ENCODE assay signal across 8 mouse cellular contexts in genomic region chr12:99374099-99374600, GRCm38 (mm10).
DNase-seq lines count a peak whose midpoint lies in the region; ATAC-seq lines count a peak whose summit lies in the region.

No protein-coding gene starts in this region.

- no peak overlapping the region for H3K9ac ChIP-seq in hindbrain, embryonic 13.5 days

- H3K9me3 ChIP-seq in hindbrain, embryonic 13.5 days = no peaks in the 10 kb centered on the region
- H3K9me3 ChIP-seq in hindbrain, embryonic 10.5 days = peaks cover 10% of the 10 kb centered on the region; the same call in 1 of the 2 replicates

- H3K4me1 ChIP-seq in hindbrain, embryonic 13.5 days (replicated peaks) = peaks cover 72% of the 10 kb centered on the region
- peaks cover 55% of the 10 kb centered on the region for H3K4me1 ChIP-seq in hindbrain, embryonic 10.5 days (replicated peaks)

- intact Hi-C loops in gastrocnemius, postnatal 36 days (cut with DNase I) = loop anchor here (10.0 kb wide), 1 partner anchor 159 kb away; no protein-coding TSS in a partner anchor

- H3K36me3 ChIP-seq in hindbrain, embryonic 13.5 days = peaks cover 9% of the 10 kb centered on the region
- H3K36me3 ChIP-seq in hindbrain, embryonic 10.5 days = peaks cover 41% of the 10 kb centered on the region

- H3K4me3 ChIP-seq in hindbrain, embryonic 13.5 days = no peak overlapping the region
- H3K4me3 ChIP-seq in hindbrain, embryonic 10.5 days = no peak overlapping the region

- no peak overlapping the region for H3K4me2 ChIP-seq in hindbrain, embryonic 13.5 days

- H3K27ac ChIP-seq in hindbrain, embryonic 13.5 days = peak overlapping the region; percentile 5; the same call in 1 of the 2 replicates
- H3K27ac ChIP-seq in hindbrain, embryonic 10.5 days = no peak overlapping the region

- WGBS in hindbrain, embryonic 13.5 days = 75% methylated on average over 12 of the region's 12 CpGs
- WGBS in hindbrain, embryonic 10.5 days = 90% methylated on average over 12 of the region's 12 CpGs

- no peak for ATAC-seq in hindbrain, embryonic 13.5 days (ENCODE audit: low FRiP score)
- ATAC-seq in inflammation-experienced regulatory T-cells, adult 6 months = no peak

- no peaks in the 10 kb centered on the region for H3K27me3 ChIP-seq in hindbrain, embryonic 13.5 days
- no peaks in the 10 kb centered on the region for H3K27me3 ChIP-seq in hindbrain, embryonic 10.5 days (ENCODE audit: insufficient read depth, poor library complexity, severe bottlenecking)

- no peak for DNase-seq in hindbrain, embryonic 10.5 days (ENCODE audit: low spot score)
- peak; percentile 25 to 40 for DNase-seq in right cerebral cortex, adult 2 months (ENCODE audit: low spot score in 2 of 2)
- DNase-seq in right cerebral cortex, postnatal 36 days (ENCODE audit: low spot score in 2 of 2) = no peak
- DNase-seq in gastrocnemius, postnatal 36 days = peak; percentile 56 to 59
- DNase-seq in lung, postnatal 10 days = peak; percentile 58
- DNase-seq in urinary bladder, postnatal 4 days (ENCODE audit: low spot score in 2 of 2) = no peak

Comparison
In these comparisons a context has a peak if more than half of its experiments do, and no peak if none do; other contexts are left out.
1. DNase-seq: peak in right cerebral cortex, adult 2 months (2 of 2), gastrocnemius, postnatal 36 days (2 of 2) and lung, postnatal 10 days (single experiment); none in hindbrain, embryonic 10.5 days (single experiment), right cerebral cortex, postnatal 36 days (0 of 2) and urinary bladder, postnatal 4 days (0 of 2).